Mouse (Mus musculus) ES-Bruce4 (cell line): ENCODE data around the gene Phf3.

Source experiments
- CTCF ChIP-seq: IDR thresholded peaks from one replicate; pipeline ENCODE4 v1.8.1; 2011; ENCODE audit warnings: low read depth, low read length
- EP300 ChIP-seq: IDR thresholded peaks from 2 replicates; pipeline ENCODE4 v1.6.1; 2011; ENCODE audit warnings: low read depth, low read length; ENCODE audit not compliant: insufficient read depth
- POLR2A ChIP-seq: IDR thresholded peaks from one replicate; pipeline ENCODE4 v1.8.1; 2011; ENCODE audit warnings: low read length; ENCODE audit not compliant: insufficient read depth

GRCm38 (mm10) chr1:30815609-30816008 lies 58.1 kb downstream of the Phf3 start:
- TF ChIP-seq CTCF = no peak
- no peak for TF ChIP-seq POLR2A
- no peak for TF ChIP-seq EP300
